In the genomic region with DNA sequence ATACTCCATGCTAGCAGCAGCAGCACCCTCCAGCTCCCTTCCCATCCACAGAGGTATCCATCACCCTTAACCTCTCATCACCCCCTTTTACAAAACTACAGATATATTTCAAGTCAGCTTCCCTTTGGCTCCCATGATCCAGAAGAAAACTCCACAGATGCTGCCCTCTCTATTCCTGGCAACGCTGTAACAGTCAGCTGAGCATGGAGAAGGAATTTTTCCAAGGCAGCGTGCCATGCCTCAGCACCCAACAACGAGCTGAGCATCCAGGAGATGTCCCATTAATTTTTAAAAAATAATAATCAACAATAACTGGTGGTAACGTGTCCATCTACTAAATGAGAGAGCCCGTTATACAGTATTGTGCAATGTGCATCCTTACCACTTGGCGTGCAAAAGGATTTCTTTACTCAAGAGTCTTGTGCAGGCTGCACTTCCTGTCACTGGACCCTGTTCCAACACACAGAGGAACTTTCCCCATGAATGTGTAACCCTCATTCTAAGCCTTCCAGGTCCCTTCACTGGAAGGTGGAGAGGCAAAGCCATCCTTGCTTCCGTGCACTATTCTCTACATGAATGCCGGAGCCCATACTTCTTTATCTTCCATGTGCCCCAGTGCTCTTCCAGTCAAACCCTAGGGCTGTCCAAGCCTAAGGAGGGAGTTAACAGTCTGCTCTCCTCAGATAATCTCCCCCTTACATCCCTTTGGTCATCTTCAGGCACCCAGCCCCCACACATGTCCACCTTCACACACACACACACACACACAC, we compare ENCODE assay signal across 8 mouse cellular contexts. TPM values are rescaled to one million over a fixed set of nuclear protein-coding genes. Genes with fewer than 3 reads are reported as not detected.
DNase-seq lines count a peak whose midpoint lies in the region; ATAC-seq and TF ChIP-seq lines count a peak whose summit lies in the region.

No protein-coding gene starts in this region.

- no peaks in the 10 kb centered on the region for H3K36me3 ChIP-seq in forebrain, embryonic 13.5 days (ENCODE audit: poor library complexity, severe bottlenecking)
- no peaks in the 10 kb centered on the region for H3K36me3 ChIP-seq in intestine, embryonic 14.5 days (ENCODE audit: control insufficient read depth, insufficient read depth, low read length)
- H3K36me3 ChIP-seq in neural tube, embryonic 14.5 days (ENCODE audit: control insufficient read depth, insufficient read depth, low read length) = no peaks in the 10 kb centered on the region

- intact Hi-C loops in left cerebral cortex, adult 2 months (cut with DNase I) = loop anchor here (5.0 to 10.0 kb wide), 2 partner anchors 171 to 213 kb away; no protein-coding TSS in a partner anchor
- intact Hi-C loops in left cerebral cortex, postnatal 4 days (cut with DNase I) = no loop called here

- peak overlapping the region; percentile 80 for H3K4me2 ChIP-seq in forebrain, embryonic 13.5 days
- H3K4me2 ChIP-seq in intestine, embryonic 14.5 days (ENCODE audit: low read length) = peak overlapping the region; percentile 82
- peak overlapping the region; percentile 4; the same call in 1 of the 2 replicates for H3K4me2 ChIP-seq in neural tube, embryonic 14.5 days (ENCODE audit: low read depth, low read length)

- peaks cover 44% of the 10 kb centered on the region for H3K4me1 ChIP-seq in forebrain, embryonic 13.5 days
- H3K4me1 ChIP-seq in intestine, embryonic 14.5 days (replicated peaks; ENCODE audit: control insufficient read depth, insufficient read depth, low read length) = peaks cover 29% of the 10 kb centered on the region
- H3K4me1 ChIP-seq in neural tube, embryonic 14.5 days (ENCODE audit: control insufficient read depth, insufficient read depth, low read length) = peaks cover 22% of the 10 kb centered on the region

- TF ChIP-seq CTCF in left cerebral cortex, adult 2 months (IDR thresholded peaks at IDR 0.05) = peak; percentile 18

- H3K9ac ChIP-seq in forebrain, embryonic 13.5 days = no peak overlapping the region
- H3K9ac ChIP-seq in intestine, embryonic 14.5 days (ENCODE audit: low read length) = no peak overlapping the region
- H3K9ac ChIP-seq in neural tube, embryonic 14.5 days (replicated peaks; ENCODE audit: low read depth, low read length) = no peak overlapping the region

- peaks cover 73% of the 10 kb centered on the region for H3K27me3 ChIP-seq in forebrain, embryonic 13.5 days
- peaks cover 13% of the 10 kb centered on the region; the same call in 1 of the 2 replicates for H3K27me3 ChIP-seq in intestine, embryonic 14.5 days (replicated peaks; ENCODE audit: control insufficient read depth, insufficient read depth, low read length)
- peaks cover 41% of the 10 kb centered on the region for H3K27me3 ChIP-seq in neural tube, embryonic 14.5 days (ENCODE audit: control insufficient read depth, insufficient read depth, low read length)

- H3K9me3 ChIP-seq in forebrain, embryonic 13.5 days (replicated peaks) = no peaks in the 10 kb centered on the region
- H3K9me3 ChIP-seq in intestine, embryonic 14.5 days (ENCODE audit: control insufficient read depth, low read length) = no peaks in the 10 kb centered on the region
- H3K9me3 ChIP-seq in neural tube, embryonic 14.5 days (ENCODE audit: control insufficient read depth, low read length) = peaks cover 6% of the 10 kb centered on the region; the same call in 1 of the 2 replicates

- DNase-seq in left cerebral cortex, adult 2 months (ENCODE audit: extremely low spot score in 1 of 2, low spot score in 2 of 2) = no peak
- no peak for DNase-seq in left cerebral cortex, postnatal 4 days
- DNase-seq in intestine, embryonic 14.5 days (ENCODE audit: low spot score) = no peak
- no peak for DNase-seq in ovary, postnatal 10 days (ENCODE audit: low spot score)
- DNase-seq in thymus, postnatal 0 days (ENCODE audit: low spot score) = no peak
- DNase-seq in urinary bladder, postnatal 10 days (ENCODE audit: low spot score) = no peak

- no peak overlapping the region for H3K27ac ChIP-seq in left cerebral cortex, adult 2 months
- H3K27ac ChIP-seq in forebrain, embryonic 13.5 days = no peak overlapping the region
- no peak overlapping the region for H3K27ac ChIP-seq in intestine, embryonic 14.5 days (ENCODE audit: low read depth)
- H3K27ac ChIP-seq in neural tube, embryonic 14.5 days (ENCODE audit: low read depth, low read length) = no peak overlapping the region

- WGBS in forebrain, embryonic 13.5 days = 52% methylated on average over 8 of the region's 8 CpGs
- 56% methylated on average over 8 of the region's 8 CpGs for WGBS in intestine, embryonic 14.5 days
- 60% methylated on average over 8 of the region's 8 CpGs for WGBS in neural tube, embryonic 14.5 days

- H3K4me3 ChIP-seq in left cerebral cortex, adult 2 months = no peak overlapping the region
- H3K4me3 ChIP-seq in forebrain, embryonic 13.5 days = peak overlapping the region; percentile 42; the same call in 1 of the 2 replicates
- peak overlapping the region; percentile 52; the same call in 1 of the 2 replicates for H3K4me3 ChIP-seq in intestine, embryonic 14.5 days (ENCODE audit: low read depth, low read length)
- no peak overlapping the region for H3K4me3 ChIP-seq in neural tube, embryonic 14.5 days (ENCODE audit: low read depth, low read length)

- ATAC-seq in forebrain, embryonic 13.5 days = no peak
- ATAC-seq in intestine, embryonic 14.5 days (replicated peaks; ENCODE audit: low FRiP score, low TSS enrichment, low read depth) = no peak
- no peak for ATAC-seq in neural tube, embryonic 14.5 days (ENCODE audit: low read depth)

RNA-seq across cellular contexts. Expression of a gene that starts 5.0 kb away (rescaled TPM):
- 1 to 10 TPM; 2.8 to 3.3 TPM for total RNA-seq in left cerebral cortex, adult 2 months (2021)
- total RNA-seq in left cerebral cortex, postnatal 4 days (2021) = 10 to 100 TPM; 10.0 to 13.3 TPM
- 2.4 and 3.6 TPM in 2 replicates for polyA plus RNA-seq in forebrain, embryonic 13.5 days (2015; fragmentation: Nextera tagmentation; extraction: Ambion mirVana)
- polyA plus RNA-seq in intestine, embryonic 14.5 days (2014; fragmentation: Nextera tagmentation; extraction: Ambion mirVana) = 9.9 and 13.2 TPM in 2 replicates
- polyA plus RNA-seq in neural tube, embryonic 14.5 days (2014; fragmentation: Nextera tagmentation; extraction: Ambion mirVana) = 6.4 and 7.5 TPM in 2 replicates
- polyA plus RNA-seq in thymus, postnatal 0 days (2015; fragmentation: Nextera tagmentation; extraction: Ambion mirVana) = 0.20 and 0.33 TPM in 2 replicates

Comparison
In these comparisons a context has a peak if more than half of its experiments do, and no peak if none do; other contexts are left out.
1. H3K4me3 ChIP-seq: peak in forebrain, embryonic 13.5 days (single experiment) and intestine, embryonic 14.5 days (single experiment); none in left cerebral cortex, adult 2 months (single experiment) and neural tube, embryonic 14.5 days (single experiment).
2. H3K4me2 ChIP-seq: peak in every context shown above with its lines; median percentile 82 in intestine, embryonic 14.5 days; 80 in forebrain, embryonic 13.5 days; 4 in neural tube, embryonic 14.5 days.